Mouse (Mus musculus) heart, adult 2 months (tissue): ENCODE results near the gene F3. TPM values are rescaled to one million over a fixed set of nuclear protein-coding genes. Genes with fewer than 3 reads are reported as not detected.

ENCODE experiments used
- DNase-seq, 2 experiments: peaks; one replicate each; pipeline ENCODE4 v3.0.0; 2021
- H3K27ac ChIP-seq: fragments of 200-600 bp; 2 replicates; pipeline ENCODE4 v1.8.1; 2022
- H3K27me3 ChIP-seq: fragments of 200-500 bp; 2 replicates; pipeline ENCODE4 v1.6.1; 2012; ENCODE audit warnings: mild to moderate bottlenecking, low read length, inconsistent platforms, mixed read lengths; ENCODE audit not compliant: control insufficient read depth, insufficient read depth
- H3K36me3 ChIP-seq: fragments of 200-500 bp; 2 replicates; pipeline ENCODE4 v1.6.1; 2012; ENCODE audit warnings: low read length, inconsistent platforms; ENCODE audit not compliant: control insufficient read depth, insufficient read depth
- H3K4me1 ChIP-seq: fragments of 200-500 bp; 2 replicates; pipeline ENCODE4 v1.6.1; 2011; ENCODE audit warnings: low read length; ENCODE audit not compliant: control insufficient read depth, insufficient read depth
- H3K4me3 ChIP-seq: fragments of 200-600 bp; 2 replicates; pipeline ENCODE4 v1.8.1; 2022
- H3K79me2 ChIP-seq: fragments of 200-500 bp; replicated peaks from 2 replicates; pipeline ENCODE4 v1.6.1; 2012; ENCODE audit warnings: mild to moderate bottlenecking, inconsistent platforms, low read length, moderate library complexity, mixed read lengths; ENCODE audit not compliant: control insufficient read depth, insufficient read depth
- H3K9ac ChIP-seq: fragments of 200-500 bp; 2 replicates; pipeline ENCODE4 v1.6.1; 2012; ENCODE audit warnings: low read depth, mild to moderate bottlenecking, control low read depth, inconsistent platforms, low read length, mixed read lengths
- CTCF ChIP-seq: fragments of 200-600 bp; IDR thresholded peaks from 2 replicates; pipeline ENCODE4 v1.8.1; 2022; ENCODE audit warnings: antibody characterized with exemption, mild to moderate bottlenecking, moderate library complexity
- EP300 ChIP-seq: fragments of 200-500 bp; IDR thresholded peaks from 2 replicates; pipeline ENCODE4 v1.6.1; 2011; ENCODE audit warnings: low read depth, low read length, control low read depth; ENCODE audit not compliant: insufficient read depth
- POLR2A ChIP-seq: fragments of 200-500 bp; IDR thresholded peaks from 2 replicates; pipeline ENCODE4 v1.6.1; 2011; ENCODE audit warnings: mild to moderate bottlenecking, low read depth, low read length, control low read depth; ENCODE audit not compliant: insufficient read depth
- WGBS: fragments of 180-500 bp; shearing (Covaris S2); methylation state at CpG from one replicate; pipeline ENCODE4 v1.1.7; 2018; 5-methylcytosine and 5-hydroxymethylcytosine counted together
- intact Hi-C: fragments of 180-260 bp; cut with DNase I; formaldehyde crosslinking; loops from one replicate; pipeline ENCODE4 v1.15.1; 2025
- polyA plus RNA-seq: library from polyadenylated mRNA; depleted of rRNA; stranded (reverse); fragments of >200 nt; gene quantifications from 2 replicates; pipeline ENCODE4 v1.2.3, GENCODE M21; 2012
- total RNA-seq, 2 experiments: library from RNA; stranded (reverse); gene quantifications; 2 replicates each; pipeline ENCODE4 v1.2.3; 2021

F3 gene
- total and polyA plus RNA-seq, 3 experiments: 23.5 to 29.6 (median 23.9) TPM

- Histone ChIP-seq H3K4me1 (no peaks in the 10 kb centered on the region; the same call in 1 of the 2 replicates), H3K27me3 (no peaks in the 10 kb centered on the region), H3K9ac (no peak overlapping the region), H3K27ac (no peak overlapping the region; the same call in 1 of the 2 replicates), H3K79me2 (no peaks in the 10 kb centered on the region), H3K4me3 (no peak overlapping the region), H3K36me3 (no peaks in the 10 kb centered on the region)
- DNase-seq: no peak
- WGBS: 39% methylated on average over 4 of the region's 4 CpGs
- intact Hi-C loops: no loop called here
- TF ChIP-seq EP300 (no peak), POLR2A (no peak), CTCF (no peak)
These were observed 38.8 kb upstream of the F3 start for GRCm38 (mm10) chr3:121684552-121684951.

DNA sequence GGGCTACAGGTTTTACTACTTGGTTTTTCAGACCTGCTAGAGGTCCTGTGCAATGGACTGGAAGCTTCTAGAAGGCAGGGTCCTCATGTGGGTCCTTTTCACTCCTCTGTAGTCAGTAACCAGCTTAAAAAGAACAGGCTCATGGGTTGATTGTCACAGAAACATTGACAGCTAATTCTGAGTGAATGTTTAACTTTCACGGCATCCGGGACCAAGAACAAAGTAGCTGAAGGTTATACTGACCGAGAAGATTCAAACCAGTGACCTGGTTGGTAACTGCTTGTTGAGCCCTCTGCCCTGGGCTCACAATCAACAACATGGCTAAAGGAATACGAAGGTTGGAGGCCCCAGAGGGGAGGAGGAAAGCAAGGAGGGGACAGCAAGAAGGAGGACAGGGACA is 38.4 kb upstream of the F3 start:
- WGBS: 89% methylated on average over 4 of the region's 4 CpGs
- no peak for DNase-seq
- TF ChIP-seq POLR2A (no peak), CTCF (no peak), EP300 (no peak)
- no peak overlapping the region for H3K4me3 ChIP-seq
- no peak overlapping the region for H3K9ac ChIP-seq
- no peaks in the 10 kb centered on the region for H3K36me3 ChIP-seq
- H3K79me2 ChIP-seq: no peaks in the 10 kb centered on the region
- H3K27me3 ChIP-seq: no peaks in the 10 kb centered on the region
- H3K27ac ChIP-seq: no peak overlapping the region; the same call in 1 of the 2 replicates
- H3K4me1 ChIP-seq: no peaks in the 10 kb centered on the region; the same call in 1 of the 2 replicates
- intact Hi-C loops: no loop called here

GRCm38 (mm10) chr3:121685985-121686384 is 37.4 kb upstream of the F3 start:
- Histone ChIP-seq H3K9ac (no peak overlapping the region), H3K4me3 (no peak overlapping the region), H3K27me3 (no peaks in the 10 kb centered on the region), H3K79me2 (no peaks in the 10 kb centered on the region), H3K27ac (no peak overlapping the region), H3K36me3 (no peaks in the 10 kb centered on the region), H3K4me1 (no peaks in the 10 kb centered on the region; the same call in 1 of the 2 replicates)
- no peak for DNase-seq
- TF ChIP-seq EP300 (no peak), POLR2A (no peak), CTCF (no peak)
- WGBS: 70% methylated on average over 1 of the region's 1 CpGs
- intact Hi-C loops: no loop called here

DNA sequence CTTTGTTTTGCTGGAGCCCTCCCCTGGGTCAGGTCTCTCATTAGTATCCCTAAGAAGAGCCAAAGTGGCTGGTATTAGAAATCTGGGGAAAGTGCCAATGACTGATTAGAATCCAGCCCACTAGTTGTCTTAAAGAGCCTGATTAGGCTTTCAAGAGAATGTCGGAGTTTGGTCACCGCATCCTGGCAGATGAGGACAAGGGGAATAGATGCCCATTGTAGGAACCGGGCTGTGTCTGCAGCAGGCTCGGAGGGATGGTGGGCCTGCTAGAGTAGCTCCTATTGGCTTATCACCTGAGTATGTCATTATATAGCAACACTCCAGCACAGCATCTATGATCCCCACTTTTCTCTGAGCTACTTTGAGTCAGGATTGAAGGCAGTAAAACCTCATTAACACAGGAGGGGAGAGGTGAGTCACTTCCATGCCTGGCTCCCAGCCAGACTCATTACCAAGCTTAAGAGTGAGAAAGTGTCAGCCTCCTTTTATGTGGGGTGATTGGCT is 36.9 kb upstream of the F3 start:
- WGBS: 79% methylated on average over 4 of the region's 4 CpGs
- intact Hi-C loops: no loop called here

GRCm38 (mm10) chr3:121687741-121688140 is 35.6 kb upstream of the F3 start:
- no peaks in the 10 kb centered on the region for H3K27me3 ChIP-seq
- peak in 1 of 2 experiments; percentile 5 for DNase-seq
- no peaks in the 10 kb centered on the region; the same call in 1 of the 2 replicates for H3K4me1 ChIP-seq
- intact Hi-C loops: no loop called here
- no peaks in the 10 kb centered on the region for H3K79me2 ChIP-seq
- H3K4me3 ChIP-seq: no peak overlapping the region
- H3K27ac ChIP-seq: no peak overlapping the region
- 85% methylated on average over 3 of the region's 3 CpGs for WGBS
- no peak overlapping the region for H3K9ac ChIP-seq
- TF ChIP-seq CTCF (no peak), POLR2A (no peak), EP300 (no peak)
- no peaks in the 10 kb centered on the region for H3K36me3 ChIP-seq

More for the DNA sequence above, 36.9 kb upstream of the F3 start:
- H3K79me2 ChIP-seq: no peaks in the 10 kb centered on the region
- TF ChIP-seq CTCF (no peak), POLR2A (no peak), EP300 (no peak)
- DNase-seq: no peak
- H3K27ac ChIP-seq: no peak overlapping the region
- no peaks in the 10 kb centered on the region for H3K27me3 ChIP-seq
- H3K4me3 ChIP-seq: no peak overlapping the region
- H3K9ac ChIP-seq: no peak overlapping the region
- H3K4me1 ChIP-seq: no peaks in the 10 kb centered on the region; the same call in 1 of the 2 replicates
- no peaks in the 10 kb centered on the region for H3K36me3 ChIP-seq

- intact Hi-C loops: no loop called here
- WGBS: 62% methylated on average over 5 of the region's 5 CpGs
- H3K27ac ChIP-seq: no peak overlapping the region
These were observed 34.3 kb upstream of the F3 start for GRCm38 (mm10) chr3:121689029-121689428.

More at GRCm38 (mm10) chr3:121689029-121689428, 34.3 kb upstream of the F3 start:
- Histone ChIP-seq H3K36me3 (no peaks in the 10 kb centered on the region), H3K79me2 (no peaks in the 10 kb centered on the region), H3K9ac (no peak overlapping the region), H3K27me3 (no peaks in the 10 kb centered on the region), H3K4me3 (no peak overlapping the region), H3K4me1 (no peaks in the 10 kb centered on the region; the same call in 1 of the 2 replicates)
- TF ChIP-seq EP300 (no peak), CTCF (no peak), POLR2A (no peak)
- no peak for DNase-seq
